Mouse (Mus musculus) c-Kit-positive CD71-positive TER-119-negative erythroid progenitor cells, embryonic 14.5 days (primary cell): Measurements from ENCODE around the gene Foxa2.

Experiments used
- DNase-seq: peaks from one replicate; pipeline ENCODE4 v3.0.0-alpha.2; 2013; ENCODE audit warnings: low read depth

Gene Foxa2

GRCm38 (mm10) chr2:148004554-148005521, 41.9 kb downstream of the Foxa2 start:
- no peak for DNase-seq

- no peak for DNase-seq
These were observed 43.3 kb downstream of the Foxa2 start for GRCm38 (mm10) chr2:148003511-148003910.

GRCm38 (mm10) chr2:147998206-147998966, 48.4 kb downstream of the Foxa2 start:
- no peak for DNase-seq

GRCm38 (mm10) chr2:147996781-147997180, 50.0 kb downstream of the Foxa2 start:
- DNase-seq, result no peak

GRCm38 (mm10) chr2:147993821-147994220, 52.9 kb downstream of the Foxa2 start:
- no peak for DNase-seq

- no peak for DNase-seq
These were observed 53.7 kb downstream of the Foxa2 start for GRCm38 (mm10) chr2:147992935-147993679.
